Mouse (Mus musculus) liver, embryonic 13.5 days (tissue): ENCODE results near the gene Spaca4. TPM values are rescaled to one million over a fixed set of nuclear protein-coding genes. Genes with fewer than 3 reads are reported as not detected.

ENCODE experiments used
- ATAC-seq: fragments of 200-750 bp; cut with Nextera tagmentation; 2 replicates; pipeline ENCODE4 v1.8.0; 2017; ENCODE audit warnings: low read depth, mild to moderate bottlenecking, moderate number of reproducible peaks, moderate library complexity
- DNase-seq: peaks from one replicate; pipeline ENCODE4 v3.0.0; 2022
- H3K27ac ChIP-seq: fragments of 300-500 bp; sonication (generic); 2 replicates; pipeline ENCODE4 v1.5.1; 2015; ENCODE audit warnings: moderate library complexity, mild to moderate bottlenecking, inconsistent platforms
- H3K27me3 ChIP-seq: fragments of 300-500 bp; sonication (generic); 2 replicates; pipeline ENCODE4 v1.6.1; 2015; ENCODE audit warnings: mild to moderate bottlenecking, inconsistent platforms
- H3K36me3 ChIP-seq: fragments of 300-500 bp; sonication (generic); 2 replicates; pipeline ENCODE4 v1.6.1; 2015; ENCODE audit warnings: mild to moderate bottlenecking, inconsistent platforms
- H3K4me1 ChIP-seq: fragments of 300-500 bp; sonication (generic); replicated peaks from 2 replicates; pipeline ENCODE4 v1.6.1; 2015; ENCODE audit warnings: inconsistent platforms
- H3K4me2 ChIP-seq: fragments of 300-500 bp; sonication (generic); 2 replicates; pipeline ENCODE4 v1.6.1; 2015; ENCODE audit warnings: inconsistent platforms, mild to moderate bottlenecking, moderate library complexity
- H3K4me3 ChIP-seq: fragments of 300-500 bp; sonication (generic); replicated peaks from 2 replicates; pipeline ENCODE4 v1.5.1; 2015; ENCODE audit warnings: mild to moderate bottlenecking, inconsistent platforms
- H3K9ac ChIP-seq: fragments of 300-500 bp; sonication (generic); 2 replicates; pipeline ENCODE4 v1.6.1; 2015; ENCODE audit warnings: mild to moderate bottlenecking, inconsistent platforms
- H3K9me3 ChIP-seq: fragments of 300-500 bp; sonication (generic); replicated peaks from 2 replicates; pipeline ENCODE4 v1.6.1; 2016; ENCODE audit warnings: inconsistent platforms
- WGBS: fragments of 180-500 bp; shearing (Covaris S2); methylation state at CpG from one replicate; pipeline ENCODE4 v1.1.7; 2015; ENCODE audit not compliant: insufficient replicate concordance; 5-methylcytosine and 5-hydroxymethylcytosine counted together
- polyA plus RNA-seq: library from polyadenylated mRNA; unstranded; fragments of >200 nt; fragmentation: Nextera tagmentation; extraction: Ambion mirVana; gene quantifications from 2 replicates; pipeline ENCODE4 v1.2.1, GENCODE M21; 2015

The Spaca4 gene
- not detected in 2 replicates for polyA plus RNA-seq

GRCm38 (mm10) chr7:45725713-45726112 lies at the start of gene Spaca4:
TSS of gene Spaca4 (minus strand) at chr7:45725813.
- H3K36me3 ChIP-seq = peaks cover 77% of the 10 kb centered on the region
- no peak for DNase-seq
- H3K4me2 ChIP-seq = no peak within 1 kb of the TSS
- H3K4me1 ChIP-seq = peaks cover 34% of the 10 kb centered on the region
- no peak within 1 kb of the TSS for H3K4me3 ChIP-seq
- no peaks in the 10 kb centered on the region for H3K27me3 ChIP-seq
- ATAC-seq = no peak
- H3K9ac ChIP-seq = no peak within 1 kb of the TSS
- WGBS = 83% methylated on average over 11 of the region's 11 CpGs
- H3K9me3 ChIP-seq = no peaks in the 10 kb centered on the region
- H3K27ac ChIP-seq = no peak within 1 kb of the TSS

GRCm38 (mm10) chr7:45775237-45775636 lies 49.6 kb upstream of the Spaca4 start:
- no peak for DNase-seq
- WGBS = 44% methylated on average over 7 of the region's 7 CpGs
- H3K4me3 ChIP-seq = no peak overlapping the region

GRCm38 (mm10) chr7:45771101-45771500 lies 45.5 kb upstream of the Spaca4 start:
- H3K9ac ChIP-seq = no peak overlapping the region
- H3K4me1 ChIP-seq = no peaks in the 10 kb centered on the region
- H3K36me3 ChIP-seq = no peaks in the 10 kb centered on the region
- DNase-seq = no peak
- no peak for ATAC-seq
- 49% methylated on average over 4 of the region's 4 CpGs for WGBS
- H3K4me2 ChIP-seq = no peak overlapping the region
- H3K9me3 ChIP-seq = no peaks in the 10 kb centered on the region; the same call in 1 of the 2 replicates
- no peak overlapping the region for H3K27ac ChIP-seq
- peaks cover 7% of the 10 kb centered on the region; the same call in 1 of the 2 replicates for H3K27me3 ChIP-seq
- no peak overlapping the region for H3K4me3 ChIP-seq

More at GRCm38 (mm10) chr7:45775237-45775636, 49.6 kb upstream of the Spaca4 start:
- peaks cover 5% of the 10 kb centered on the region for H3K4me1 ChIP-seq
- no peak overlapping the region for H3K27ac ChIP-seq
- no peak for ATAC-seq
- H3K9me3 ChIP-seq = no peaks in the 10 kb centered on the region
- H3K4me2 ChIP-seq = no peak overlapping the region
- peaks cover 18% of the 10 kb centered on the region for H3K27me3 ChIP-seq
- no peaks in the 10 kb centered on the region for H3K36me3 ChIP-seq
- H3K9ac ChIP-seq = no peak overlapping the region

- Histone ChIP-seq H3K4me2 (no peak overlapping the region), H3K9ac (no peak overlapping the region), H3K27ac (no peak overlapping the region), H3K4me3 (no peak overlapping the region), H3K27me3 (peaks cover 7% of the 10 kb centered on the region; the same call in 1 of the 2 replicates), H3K36me3 (no peaks in the 10 kb centered on the region), H3K9me3 (no peaks in the 10 kb centered on the region; the same call in 1 of the 2 replicates), H3K4me1 (no peaks in the 10 kb centered on the region)
- 54% methylated on average over 8 of the region's 8 CpGs for WGBS
- ATAC-seq = no peak
- DNase-seq = no peak
Observed at GRCm38 (mm10) chr7:45770427-45771082, 44.9 kb upstream of the Spaca4 start.

GRCm38 (mm10) chr7:45767500-45767899 lies 41.9 kb upstream of the Spaca4 start:
- Histone ChIP-seq H3K27ac (no peak overlapping the region), H3K27me3 (peaks cover 2% of the 10 kb centered on the region; the same call in 1 of the 2 replicates), H3K4me3 (no peak overlapping the region), H3K4me2 (no peak overlapping the region), H3K9ac (no peak overlapping the region), H3K4me1 (no peaks in the 10 kb centered on the region), H3K36me3 (no peaks in the 10 kb centered on the region), H3K9me3 (no peaks in the 10 kb centered on the region; the same call in 1 of the 2 replicates)
- 71% methylated on average over 6 of the region's 6 CpGs for WGBS
- DNase-seq (no peak), ATAC-seq (no peak)

- H3K4me3 ChIP-seq = no peak overlapping the region
- H3K9me3 ChIP-seq = no peaks in the 10 kb centered on the region; the same call in 1 of the 2 replicates
- no peak overlapping the region for H3K4me2 ChIP-seq
- 42% methylated on average over 8 of the region's 8 CpGs for WGBS
- H3K9ac ChIP-seq = no peak overlapping the region
- H3K27me3 ChIP-seq = peaks cover 2% of the 10 kb centered on the region; the same call in 1 of the 2 replicates
- no peak for DNase-seq
- ATAC-seq = no peak
- no peaks in the 10 kb centered on the region for H3K4me1 ChIP-seq
- H3K27ac ChIP-seq = no peak overlapping the region
- no peaks in the 10 kb centered on the region for H3K36me3 ChIP-seq
Observed at GRCm38 (mm10) chr7:45766764-45767163, 41.2 kb upstream of the Spaca4 start.

- Histone ChIP-seq H3K4me3 (no peak overlapping the region), H3K27ac (no peak overlapping the region), H3K4me2 (no peak overlapping the region), H3K9me3 (no peaks in the 10 kb centered on the region; the same call in 1 of the 2 replicates), H3K4me1 (no peaks in the 10 kb centered on the region), H3K27me3 (peaks cover 3% of the 10 kb centered on the region; the same call in 1 of the 2 replicates), H3K36me3 (no peaks in the 10 kb centered on the region), H3K9ac (no peak overlapping the region)
- DNase-seq = no peak
- whole genome bisulfite sequencing = 43% methylated on average over 8 of the region's 8 CpGs
- ATAC-seq = no peak
Observed at GRCm38 (mm10) chr7:45765995-45766394, 40.4 kb upstream of the Spaca4 start.

GRCm38 (mm10) chr7:45760151-45760550 lies 34.5 kb upstream of the Spaca4 start:
- 42% methylated on average over 5 of the region's 5 CpGs for WGBS
- H3K4me2 ChIP-seq = no peak overlapping the region
- no peak for DNase-seq
- H3K4me3 ChIP-seq = no peak overlapping the region
- H3K9me3 ChIP-seq = no peaks in the 10 kb centered on the region
- ATAC-seq = no peak
- 0 out of 2 replicates have a peak, but pooled peaks cover 6% of the 10 kb centered on the region for H3K4me1 ChIP-seq
- no peaks in the 10 kb centered on the region for H3K36me3 ChIP-seq
- no peak overlapping the region for H3K9ac ChIP-seq
- H3K27me3 ChIP-seq = peaks cover 34% of the 10 kb centered on the region
- H3K27ac ChIP-seq = no peak overlapping the region

- peak overlapping the region; percentile 49 for H3K4me2 ChIP-seq
- ATAC-seq = peak; percentile 43; the same call in 1 of the 2 replicates
- 8% methylated on average over 26 of the region's 27 CpGs for WGBS
Observed at GRCm38 (mm10) chr7:45759400-45759799, 33.8 kb upstream of the Spaca4 start.

GRCm38 (mm10) chr7:45755703-45756102 lies 30.1 kb upstream of the Spaca4 start:
- Histone ChIP-seq H3K4me1 (0 out of 2 replicates have a peak, but pooled peaks cover 6% of the 10 kb centered on the region), H3K4me3 (no peak overlapping the region), H3K9ac (no peak overlapping the region), H3K27me3 (peaks cover 30% of the 10 kb centered on the region), H3K27ac (no peak overlapping the region), H3K9me3 (no peaks in the 10 kb centered on the region), H3K36me3 (no peaks in the 10 kb centered on the region), H3K4me2 (no peak overlapping the region)
- WGBS = 52% methylated on average over 6 of the region's 6 CpGs
- DNase-seq = no peak
- ATAC-seq = no peak

More at GRCm38 (mm10) chr7:45759400-45759799, 33.8 kb upstream of the Spaca4 start:
- no peaks in the 10 kb centered on the region for H3K36me3 ChIP-seq
- no peak overlapping the region for H3K9ac ChIP-seq
- H3K27me3 ChIP-seq = peaks cover 34% of the 10 kb centered on the region
- no peak overlapping the region for H3K4me3 ChIP-seq
- DNase-seq = no peak
- no peak overlapping the region for H3K27ac ChIP-seq
- no peaks in the 10 kb centered on the region for H3K9me3 ChIP-seq
- 0 out of 2 replicates have a peak, but pooled peaks cover 6% of the 10 kb centered on the region for H3K4me1 ChIP-seq

- H3K9me3 ChIP-seq = no peaks in the 10 kb centered on the region
Observed at GRCm38 (mm10) chr7:45750162-45750561, 24.5 kb upstream of the Spaca4 start.

More at GRCm38 (mm10) chr7:45750162-45750561, 24.5 kb upstream of the Spaca4 start:
- Histone ChIP-seq H3K4me3 (no peak overlapping the region), H3K9ac (no peak overlapping the region), H3K27me3 (no peaks in the 10 kb centered on the region), H3K4me1 (peaks cover 4% of the 10 kb centered on the region; the same call in 1 of the 2 replicates), H3K36me3 (no peaks in the 10 kb centered on the region), H3K4me2 (no peak overlapping the region), H3K27ac (no peak overlapping the region)
- DNase-seq = no peak
- ATAC-seq = no peak
- WGBS = 71% methylated on average over 9 of the region's 9 CpGs
